Mouse (Mus musculus): ENCODE measurements around the gene Rftn1.

Rftn1 gene

GRCm38 (mm10) chr17:50199075-50199850 is 8.8 kb upstream of the Rftn1 start:
- DNase-seq = peak; percentile 68 to 77

- DNase-seq = no peak
Measured at GRCm38 (mm10) chr17:50197572-50197971, 7.1 kb upstream of the Rftn1 start.

GRCm38 (mm10) chr17:50196005-50196672 is 5.7 kb upstream of the Rftn1 start:
- no peak for DNase-seq

- no peak for DNase-seq
Measured at GRCm38 (mm10) chr17:50195399-50195798, 4.9 kb upstream of the Rftn1 start.

GRCm38 (mm10) chr17:50194541-50194940 is 4.1 kb upstream of the Rftn1 start:
- no peak for DNase-seq

GRCm38 (mm10) chr17:50193653-50194052 is 3.2 kb upstream of the Rftn1 start:
- DNase-seq = no peak

- no peak for DNase-seq
Measured at GRCm38 (mm10) chr17:50192376-50192940, 2.0 kb upstream of the Rftn1 start.

GRCm38 (mm10) chr17:50191318-50191957 is 964 bp upstream of the Rftn1 start:
- no peak for DNase-seq

- peak; percentile 39 to 61 for DNase-seq
Measured at GRCm38 (mm10) chr17:50189381-50190012, 977 bp downstream of the Rftn1 start.

GRCm38 (mm10) chr17:50188662-50189345 is 1.7 kb downstream of the Rftn1 start:
- DNase-seq = no peak

GRCm38 (mm10) chr17:50185616-50186015 is 4.9 kb downstream of the Rftn1 start:
- DNase-seq = no peak

GRCm38 (mm10) chr17:50185083-50185482 is 5.4 kb downstream of the Rftn1 start:
- DNase-seq = no peak

- peak; percentile 85 to 87 for DNase-seq
Measured at GRCm38 (mm10) chr17:50184217-50185038, 6.0 kb downstream of the Rftn1 start.

- no peak for DNase-seq
Measured at GRCm38 (mm10) chr17:50183300-50183699, 7.2 kb downstream of the Rftn1 start.

- DNase-seq = peak; percentile 62 to 74
Measured at GRCm38 (mm10) chr17:50182542-50182951, 7.9 kb downstream of the Rftn1 start.

- no peak for DNase-seq
Measured at GRCm38 (mm10) chr17:50180899-50181570, 9.4 kb downstream of the Rftn1 start.

- no peak for DNase-seq
Measured at GRCm38 (mm10) chr17:50173776-50174175, 16.7 kb downstream of the Rftn1 start.

GRCm38 (mm10) chr17:50173368-50173767 is 17.1 kb downstream of the Rftn1 start:
- no peak for DNase-seq

- no peak for DNase-seq
Measured at GRCm38 (mm10) chr17:50172795-50173194, 17.7 kb downstream of the Rftn1 start.

GRCm38 (mm10) chr17:50170935-50171545 is 19.4 kb downstream of the Rftn1 start:
- no peak for DNase-seq

Measured in cerebellum, postnatal 25 days (tissue).